Mouse (Mus musculus) lung, postnatal 4 days (tissue): ENCODE measurements around the gene Dchs1.
A peak's percentile ranks its signal among the peaks of the same experiment; 100 is the strongest.
"Not testable (repeated sequence)": the region's sequence is repeated elsewhere in the genome, so short reads cannot be mapped to it uniquely, and the experiment has no call there.

Experiments
- DNase-seq, 2 experiments: peaks; one replicate each; pipeline ENCODE4 v3.0.0; 2021

The Dchs1 gene

DNA sequence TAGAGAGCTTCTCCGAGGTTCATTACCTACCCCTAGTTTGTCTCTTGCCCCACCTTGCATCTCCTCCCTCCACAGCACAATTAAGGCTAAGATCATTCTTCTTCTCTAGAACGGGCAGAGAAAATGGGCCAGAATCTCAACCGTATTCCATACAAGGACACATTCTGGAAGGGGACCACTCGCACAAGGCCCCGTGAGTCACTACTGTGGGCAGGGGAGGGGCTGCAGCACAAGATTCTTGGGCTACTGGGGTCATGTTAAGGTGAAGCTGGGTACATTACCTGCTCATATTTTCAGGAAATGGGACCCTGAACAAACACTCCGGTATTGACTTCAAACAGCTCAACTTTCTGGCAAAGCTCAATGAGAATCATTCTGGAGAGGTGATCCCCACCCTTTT is 46.6 kb downstream of the Dchs1 start:
- DNase-seq, result no peak

- no peak for DNase-seq
Measured at GRCm38 (mm10) chr7:105740089-105740795, 47.2 kb downstream of the Dchs1 start.

DNA sequence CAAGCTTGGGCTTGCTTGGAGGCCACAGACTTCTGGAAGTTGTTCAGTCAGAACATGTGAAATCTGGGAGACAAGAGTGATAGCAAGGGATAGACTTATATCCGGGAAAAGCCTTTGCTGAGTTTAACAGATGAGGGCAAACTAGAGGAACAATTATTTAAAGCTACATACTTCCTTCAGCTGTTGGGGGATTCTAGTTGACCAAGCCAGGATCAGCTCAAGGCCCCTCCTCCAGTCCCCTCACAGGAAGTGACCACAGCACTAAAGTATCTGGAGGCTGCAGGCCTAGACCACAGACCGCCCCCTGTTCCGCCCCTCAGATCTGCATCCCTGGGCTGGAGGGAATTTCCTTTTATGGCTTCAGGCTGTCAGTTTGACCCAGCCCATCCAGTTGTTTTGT is 48.5 kb downstream of the Dchs1 start:
- peak; percentile 84 to 89 for DNase-seq

DNA sequence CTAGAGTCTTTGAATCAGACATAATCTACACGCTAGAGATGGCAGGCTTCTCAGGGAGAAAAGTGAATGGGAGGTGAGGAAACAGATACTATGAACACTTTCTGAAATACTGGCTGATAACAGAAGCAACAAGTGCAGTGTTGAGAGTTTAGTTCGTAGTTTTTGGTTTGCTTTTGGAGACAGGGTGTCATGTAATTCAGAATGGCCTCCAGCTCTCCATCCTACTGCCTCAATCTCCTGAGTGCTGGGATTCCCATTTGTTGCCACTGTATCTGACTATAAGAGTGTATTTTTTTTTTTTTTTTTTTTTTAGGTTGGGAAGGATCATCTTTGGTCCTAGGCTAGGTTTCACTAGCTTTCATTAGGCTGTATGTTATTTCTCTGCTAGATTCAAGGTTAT is 49.2 kb downstream of the Dchs1 start:
- no peak for DNase-seq

DNA sequence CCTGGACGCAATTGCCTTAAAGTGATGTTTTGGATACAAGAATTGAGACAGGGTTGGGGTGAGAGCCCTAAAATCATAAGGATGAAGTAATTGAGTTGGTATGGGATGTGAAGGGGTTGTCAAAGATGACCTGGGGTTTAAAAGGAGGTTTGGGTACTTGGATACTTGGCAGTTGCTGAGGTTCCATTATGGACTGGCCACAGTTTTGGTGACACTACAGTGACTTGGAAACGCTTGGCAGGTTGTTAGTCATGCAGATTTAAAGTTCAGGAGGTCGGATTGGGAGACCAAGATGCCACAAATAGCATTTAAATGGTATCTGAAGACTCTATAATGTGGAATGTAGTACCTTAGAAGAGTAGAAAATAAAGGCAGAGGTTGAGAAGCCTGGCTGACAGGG is 49.8 kb downstream of the Dchs1 start:
- DNase-seq, result no peak

DNA sequence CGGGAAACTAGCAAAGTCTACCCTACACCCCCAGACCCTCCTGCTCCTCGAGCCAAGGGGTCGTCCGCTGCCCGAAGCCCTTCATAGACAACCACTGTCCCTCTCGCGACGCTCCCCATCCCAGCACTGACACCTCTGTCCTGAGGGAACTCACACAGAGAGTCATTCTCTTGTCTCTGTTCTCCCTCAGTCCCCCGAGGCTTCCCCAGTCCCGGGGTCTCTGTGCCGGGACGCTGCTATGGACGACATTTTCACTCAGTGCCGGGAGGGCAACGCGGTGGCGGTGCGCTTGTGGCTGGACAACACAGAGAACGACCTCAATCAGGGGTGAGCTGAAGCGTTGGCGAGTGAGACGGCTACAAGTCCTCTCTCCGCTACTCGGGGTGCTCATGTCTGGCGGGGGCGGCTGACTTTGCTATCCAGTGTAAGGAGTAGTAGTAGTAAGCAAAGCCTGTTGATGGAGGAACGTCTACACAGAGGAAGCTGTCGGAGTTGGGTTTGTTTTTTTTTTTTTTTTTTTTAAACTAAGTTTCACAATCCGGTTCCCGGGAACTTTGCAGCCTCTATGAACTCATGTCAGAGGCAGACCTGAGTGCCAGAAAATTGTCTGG is 50.4 kb downstream of the Dchs1 start, which contains the start of gene Rrp8:
Gene Rrp8 (minus strand): TSS at position 475 of the 611 bp plus-strand sequence.
- DNase-seq, result peak; percentile 54 to 63

DNA sequence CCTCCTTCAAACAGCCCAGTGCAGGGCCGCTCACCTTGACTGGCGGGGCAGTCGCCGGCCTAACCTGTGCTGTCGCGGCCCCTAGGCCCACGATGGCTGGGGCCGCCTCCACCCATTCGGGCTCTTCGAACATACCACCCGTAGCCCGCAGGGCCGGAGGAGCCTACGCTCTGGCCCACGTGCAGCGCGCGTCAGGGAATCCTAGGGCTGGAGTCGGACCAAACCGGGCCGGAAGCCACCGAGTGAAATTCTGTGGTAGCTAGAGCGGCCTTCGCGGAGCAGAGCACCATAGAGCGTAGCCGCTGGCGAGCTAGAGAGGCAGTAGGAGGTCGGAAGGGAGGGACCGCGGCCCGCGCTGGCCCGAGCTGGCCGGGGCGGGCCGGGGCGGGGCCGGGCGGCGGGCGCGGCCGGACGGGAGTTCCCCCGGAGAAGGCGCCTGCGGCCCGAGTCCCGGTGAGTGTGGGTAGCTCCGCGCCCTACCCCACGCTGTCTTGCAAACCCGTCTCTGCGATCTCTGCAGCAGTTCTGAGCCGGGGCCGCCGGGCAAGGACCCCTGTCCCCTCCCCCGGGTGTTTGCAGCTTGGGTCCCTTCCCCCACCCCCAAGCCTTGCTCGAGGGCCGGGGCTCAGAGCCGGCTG is 51.1 kb downstream of the Dchs1 start, which contains the start of gene Ilk:
Gene Ilk (plus strand): TSS at position 329 of the 638 bp plus-strand sequence.
- peak; percentile 94 to 96 for DNase-seq

DNA sequence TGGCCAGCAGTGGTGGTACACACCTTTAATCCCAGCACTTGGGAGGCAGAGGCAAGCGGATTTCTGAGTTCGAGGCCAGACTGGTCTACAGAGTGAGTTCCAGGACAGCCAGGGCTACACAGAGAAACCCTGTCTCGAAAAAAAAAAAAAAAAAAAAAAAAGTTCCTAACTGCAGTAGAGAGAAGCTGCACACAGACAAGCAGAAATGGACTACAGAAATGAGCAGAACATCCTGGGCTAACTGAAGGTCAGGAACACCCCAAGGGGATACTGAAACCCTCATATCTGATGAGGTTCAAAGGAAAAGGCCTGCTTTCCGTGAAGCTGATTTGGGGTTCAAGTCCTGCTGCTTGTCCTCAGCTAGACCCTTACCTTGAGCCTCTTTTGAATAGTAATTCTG is 52.0 kb downstream of the Dchs1 start:
- DNase-seq, result not testable (repeated sequence)

- DNase-seq, result no peak
Measured at GRCm38 (mm10) chr7:105734826-105735225, 52.6 kb downstream of the Dchs1 start.

DNA sequence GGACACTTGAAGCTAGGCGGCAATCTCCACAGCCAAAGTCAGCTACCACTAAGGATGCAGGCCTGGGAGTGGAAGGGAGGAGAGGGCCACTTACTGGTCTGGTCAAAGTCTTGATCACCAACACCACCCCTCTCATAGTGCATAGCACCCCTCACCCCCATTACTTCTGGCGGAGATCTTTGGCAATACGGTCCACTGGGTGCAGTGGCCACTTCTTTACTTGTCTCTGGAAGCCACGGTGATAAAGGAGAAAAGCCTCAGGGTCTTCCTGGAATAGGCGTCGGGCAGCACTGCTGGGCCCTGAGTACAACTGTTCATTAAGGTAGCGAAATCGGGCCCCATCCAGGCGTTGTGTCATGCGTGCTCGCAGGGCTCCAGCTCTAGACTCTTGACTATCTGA is 53.6 kb downstream of the Dchs1 start:
- DNase-seq, result no peak

- no peak for DNase-seq
Measured at GRCm38 (mm10) chr7:105728701-105729428, 58.6 kb downstream of the Dchs1 start.

- no peak for DNase-seq
Measured at GRCm38 (mm10) chr7:105726980-105727325, 60.5 kb downstream of the Dchs1 start.

GRCm38 (mm10) chr7:105726144-105726979 is 61.1 kb downstream of the Dchs1 start:
- peak in 1 of 2 experiments; percentile 63 for DNase-seq

- DNase-seq, result no peak
Measured at GRCm38 (mm10) chr7:105721916-105722315, 65.5 kb downstream of the Dchs1 start.

GRCm38 (mm10) chr7:105715366-105715765 is 72.1 kb downstream of the Dchs1 start:
- DNase-seq, result no peak

- no peak for DNase-seq
Measured at GRCm38 (mm10) chr7:105708733-105709132, 78.7 kb downstream of the Dchs1 start.

DNA sequence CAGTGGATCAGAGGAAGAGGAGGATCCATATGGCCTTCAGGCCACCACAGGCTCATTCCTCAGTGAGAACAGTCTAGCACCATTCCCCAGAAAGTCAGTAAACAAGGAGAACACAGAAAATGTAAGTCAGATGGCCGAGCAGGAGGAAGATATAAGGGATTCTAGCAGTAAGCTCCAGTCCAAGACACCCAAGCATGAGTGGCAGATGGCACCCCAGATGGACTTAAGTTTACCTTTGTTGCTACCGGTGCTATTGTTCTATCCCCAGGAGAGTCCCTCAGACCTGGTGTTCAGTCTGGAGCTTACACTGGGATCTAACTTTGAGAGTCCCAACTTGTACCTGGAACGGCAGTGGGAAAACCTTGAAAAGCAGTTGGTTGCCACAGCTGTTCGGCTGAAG is 83.6 kb downstream of the Dchs1 start:
- DNase-seq, result no peak

GRCm38 (mm10) chr7:105703184-105703583 is 84.3 kb downstream of the Dchs1 start:
- DNase-seq, result no peak
